Mouse (Mus musculus): Measurements from ENCODE around the gene Pheta2.
"Not testable (repeated sequence)": the region's sequence is repeated elsewhere in the genome, so short reads cannot be mapped to it uniquely, and the experiment has no call there.

GRCm38 (mm10) chr15:82364561-82364960, 25.8 kb downstream of the Pheta2 start:
- TF ChIP-seq CTCF (conservative IDR thresholded peaks at IDR 0.05 in 1 of 2, IDR thresholded peaks at IDR 0.05 in 1 of 2; ENCODE audit: low read depth in 2 of 2, low read length in 2 of 2); RCOR1 (conservative IDR thresholded peaks at IDR 0.05; ENCODE audit: low read depth, low read length); JUND (conservative IDR thresholded peaks at IDR 0.05; ENCODE audit: low read depth, low read length); EP300 (IDR thresholded peaks at IDR 0.05; ENCODE audit: low read length); ZMIZ1 (IDR thresholded peaks at IDR 0.05; ENCODE audit: low read depth, low read length); HCFC1 (IDR thresholded peaks at IDR 0.05; ENCODE audit: low read depth, low read length); USF1 (IDR thresholded peaks at IDR 0.05; ENCODE audit: low read depth, low read length); POLR2A (IDR thresholded peaks at IDR 0.05; ENCODE audit: low read depth, low read length); ELF1 (IDR thresholded peaks at IDR 0.05; ENCODE audit: low read depth, low read length); SIN3A (IDR thresholded peaks at IDR 0.05; ENCODE audit: low read length): not testable (repeated sequence)
